Mouse (Mus musculus) Patski (cell line): ENCODE measurements around the gene Csrp3. TPM values are rescaled to one million over a fixed set of nuclear protein-coding genes. Genes with fewer than 3 reads are reported as not detected.

Source experiments
- ATAC-seq: fragments of 100-300 bp; one replicate; pipeline ENCODE4 v1.8.0; 2021
- CTCF ChIA-PET: fragments of 350-600 bp; sonication (Branson Sonifier 250); formaldehyde crosslinking; loops from one replicate; lab custom pipeline; 2022; ENCODE audit warnings: inconsistent platforms; lab: Charles Lee
- POLR2A ChIA-PET: fragments of 350-600 bp; sonication (Branson Sonifier 250); formaldehyde crosslinking; loops from one replicate; lab custom pipeline; 2022; ENCODE audit warnings: antibody characterized with exemption, inconsistent platforms; lab: Charles Lee
- DNase-seq: peaks from one replicate; pipeline ENCODE4 v3.0.0-alpha.2; 2011; ENCODE audit warnings: low read depth, low spot score
- H3K27me3 ChIP-seq: fragments of 371-371 bp; one replicate; pipeline ENCODE4 v1.5.1; 2021
- CTCF ChIP-seq: fragments of 100-300 bp; IDR thresholded peaks from one replicate; pipeline ENCODE4 v1.5.1; 2021
- in situ Hi-C: fragments of 300-500 bp; cut with MboI; formaldehyde crosslinking; loops from 3 replicates; pipeline ENCODE4 v1.11.1; 2018; ENCODE audit warnings: low pct_unique_long_range_greater_than_20kb, mixed read lengths
- polyA plus RNA-seq: library from polyadenylated mRNA; unstranded; gene quantifications from one replicate; pipeline ENCODE4 v1.2.3, GENCODE M21; 2021

The Csrp3 gene
- polyA plus RNA-seq, 1 experiment from 2014 or later, result not detected

DNA sequence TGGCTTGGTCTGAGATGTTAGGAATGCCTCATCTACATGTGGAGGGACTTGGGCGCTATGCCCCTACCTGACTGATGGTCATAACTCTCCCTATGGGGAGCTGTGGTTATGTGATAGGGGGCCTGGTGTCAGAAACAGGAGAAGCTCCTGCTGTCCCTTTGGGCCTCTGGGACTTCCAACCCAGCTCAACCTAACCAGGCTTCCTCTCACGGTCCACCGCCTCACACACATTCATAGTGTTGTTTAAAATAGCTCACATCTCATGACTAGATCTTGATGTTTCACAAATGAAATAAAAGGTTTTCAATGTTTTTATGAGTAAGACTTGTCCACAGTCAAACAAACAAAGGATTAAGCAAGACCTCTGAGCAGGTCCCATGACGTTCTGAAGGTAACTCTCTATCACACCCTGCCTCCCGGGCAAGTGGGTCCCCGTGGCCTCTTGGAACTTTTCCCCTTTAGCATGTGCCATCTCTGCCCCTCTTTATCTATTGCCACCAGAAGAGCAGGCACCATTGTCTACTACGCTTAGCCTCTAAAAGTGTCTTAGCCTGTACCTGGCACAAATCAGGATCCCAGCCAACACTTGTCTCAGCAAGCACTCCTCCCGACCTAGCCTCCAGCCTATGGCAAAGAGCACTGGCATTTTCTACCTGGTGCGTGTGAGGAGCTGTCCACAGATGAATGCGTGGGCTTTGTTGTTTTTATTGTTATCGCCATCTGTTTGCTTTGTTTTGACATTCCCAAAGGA is 62.9 kb downstream of the Csrp3 start:
- in situ Hi-C loops, result no loop called here
- peak; percentile 71 for ATAC-seq
- CTCF ChIA-PET, result interaction anchor here (0.9 to 1.4 kb wide), 4 partner anchors 10 to 88 kb away, joined by 3 read pairs; no protein-coding TSS in a partner anchor
- POLR2A ChIA-PET, result interaction anchor here (1.4 kb wide), 1 partner anchor 27 kb away, joined by 3 read pairs; no protein-coding TSS in a partner anchor
- no peak for DNase-seq
- H3K27me3 ChIP-seq, result no peaks in the 10 kb centered on the region
- no peak for TF ChIP-seq CTCF

DNA sequence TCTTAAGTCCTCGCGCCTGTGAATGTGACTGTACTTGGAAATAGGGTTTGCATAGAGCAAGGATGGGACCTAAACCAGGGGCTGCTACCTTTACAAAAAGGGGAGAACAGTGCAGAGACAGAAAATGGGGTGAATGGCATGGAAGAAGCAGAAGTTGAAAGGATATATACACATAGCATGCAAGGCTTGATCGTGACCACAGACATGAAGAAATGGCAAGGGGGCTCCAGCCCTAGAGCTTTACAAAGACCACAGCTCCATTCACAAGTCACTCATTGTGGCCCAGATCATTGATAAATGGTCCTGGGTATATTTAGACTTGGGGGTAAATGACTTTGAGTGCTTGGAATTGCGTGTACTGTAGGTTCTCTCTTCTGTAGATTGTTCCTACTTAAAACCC is 65.4 kb downstream of the Csrp3 start:
- no peak for TF ChIP-seq CTCF
- CTCF ChIA-PET, result interaction anchor here (0.7 to 2.5 kb wide), 3 partner anchors 9 to 22 kb away, joined by 3 to 6 read pairs (median 3); no protein-coding TSS in a partner anchor
- no peak for DNase-seq
- ATAC-seq, result no peak
- in situ Hi-C loops, result no loop called here
- H3K27me3 ChIP-seq, result no peaks in the 10 kb centered on the region
- POLR2A ChIA-PET, result interaction anchor here (0.6 kb wide), 1 partner anchor 124 kb away, joined by 3 read pairs; no protein-coding TSS in a partner anchor

Other genes with a start within 250 kb of the Csrp3 start
- not detected for gene Mrgprb3, start 204.2 kb downstream of the Csrp3 start, polyA plus RNA-seq
- 59.2 TPM for gene Zdhhc13, start 59.0 kb downstream of the Csrp3 start, polyA plus RNA-seq
- 8.7 TPM for gene E2f8, start 33.6 kb upstream of the Csrp3 start, polyA plus RNA-seq
- 13.3 TPM for gene Nav2, start 60.7 kb upstream of the Csrp3 start, polyA plus RNA-seq